24 mouse cellular contexts compared by ENCODE assay signal in the genomic region with DNA sequence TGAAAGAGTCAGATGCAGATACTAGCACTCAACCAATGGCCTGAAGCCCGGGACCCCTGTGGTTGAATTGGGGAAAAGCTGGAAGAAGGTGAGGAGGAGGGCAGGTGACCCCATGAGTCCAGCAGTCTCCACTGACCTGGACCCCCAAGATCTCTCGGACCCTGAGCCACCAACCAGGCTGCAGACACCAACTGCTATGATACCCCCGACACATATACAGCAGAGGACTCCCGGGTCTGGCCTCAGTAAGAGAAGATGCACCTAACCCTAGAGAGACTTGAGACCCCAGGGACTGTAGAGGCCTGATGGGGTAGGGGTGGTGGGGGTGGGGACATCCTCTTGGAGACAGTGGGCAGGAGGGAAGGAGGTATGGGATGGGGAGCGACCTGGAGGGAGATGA.
DNase-seq lines count a peak whose midpoint lies in the region; ATAC-seq and TF ChIP-seq lines count a peak whose summit lies in the region.
"Had no signal": no experiment of that assay in that cellular context is flagged by ENCODE, and none has a peak within 500 bp of the region (broad histone marks: within the 10 kb centered on the region; RNA-seq: fewer than 3 reads in every experiment).

No protein-coding gene starts in this region.

- H3K36me3 ChIP-seq in forebrain, embryonic 13.5 days (ENCODE audit: poor library complexity, severe bottlenecking), result no peaks in the 10 kb centered on the region
- no peaks in the 10 kb centered on the region for H3K36me3 ChIP-seq in forebrain, postnatal 0 days (ENCODE audit: insufficient read depth)
- H3K36me3 ChIP-seq in hindbrain, embryonic 11.5 days (ENCODE audit: control insufficient read depth, insufficient read depth, low read length), result no peaks in the 10 kb centered on the region
- no peaks in the 10 kb centered on the region for H3K36me3 ChIP-seq in hindbrain, embryonic 13.5 days
- H3K36me3 ChIP-seq in midbrain, embryonic 12.5 days, result no peaks in the 10 kb centered on the region
- no peaks in the 10 kb centered on the region for H3K36me3 ChIP-seq in midbrain, embryonic 11.5 days (ENCODE audit: control insufficient read depth, insufficient read depth, low read length)
- H3K36me3 ChIP-seq in stomach, embryonic 14.5 days (ENCODE audit: control insufficient read depth, insufficient read depth, low read length), result no peaks in the 10 kb centered on the region
- no peaks in the 10 kb centered on the region for H3K36me3 ChIP-seq in stomach, postnatal 0 days (ENCODE audit: control insufficient read depth, insufficient read depth, low read length)
- H3K36me3 ChIP-seq: embryonic facial prominence, embryonic 13.5 days; embryonic facial prominence, embryonic 15.5 days; forebrain, embryonic 10.5 days; forebrain, embryonic 12.5 days; forebrain, embryonic 15.5 days had no signal

- 0 out of 2 replicates have a peak, but pooled peaks have one; percentile 30 for ATAC-seq in forebrain, embryonic 13.5 days
- ATAC-seq in forebrain, postnatal 0 days, result no peak
- ATAC-seq in hindbrain, embryonic 11.5 days (ENCODE audit: low FRiP score), result peak; percentile 43; the same call in 1 of the 2 replicates
- ATAC-seq in hindbrain, embryonic 13.5 days (ENCODE audit: low FRiP score), result no peak
- ATAC-seq in midbrain, embryonic 12.5 days (ENCODE audit: low FRiP score, low read depth), result peak; percentile 54
- no peak for ATAC-seq in midbrain, embryonic 11.5 days (ENCODE audit: low FRiP score)
- peak; percentile 33; the same call in 1 of the 2 replicates for ATAC-seq in stomach, embryonic 14.5 days (ENCODE audit: insufficient number of reproducible peaks, insufficient read depth, low FRiP score, low read depth)
- ATAC-seq in stomach, postnatal 0 days (ENCODE audit: low FRiP score, low TSS enrichment), result no peak
- ATAC-seq: forebrain, embryonic 15.5 days had no signal

- H3K4me2 ChIP-seq in forebrain, embryonic 13.5 days, result no peak overlapping the region
- no peak overlapping the region for H3K4me2 ChIP-seq in forebrain, postnatal 0 days (ENCODE audit: low read depth)
- H3K4me2 ChIP-seq in hindbrain, embryonic 11.5 days (replicated peaks; ENCODE audit: low read depth, low read length), result no peak overlapping the region
- H3K4me2 ChIP-seq in hindbrain, embryonic 13.5 days, result no peak overlapping the region
- H3K4me2 ChIP-seq in midbrain, embryonic 12.5 days (replicated peaks), result no peak overlapping the region
- no peak overlapping the region for H3K4me2 ChIP-seq in midbrain, embryonic 11.5 days
- H3K4me2 ChIP-seq in stomach, embryonic 14.5 days (replicated peaks; ENCODE audit: low read depth, low read length), result no peak overlapping the region
- no peak overlapping the region for H3K4me2 ChIP-seq in stomach, postnatal 0 days (replicated peaks; ENCODE audit: low read depth)
- H3K4me2 ChIP-seq: embryonic facial prominence, embryonic 13.5 days; embryonic facial prominence, embryonic 15.5 days; forebrain, embryonic 12.5 days; forebrain, embryonic 15.5 days had no signal

- H3K9me3 ChIP-seq in forebrain, embryonic 13.5 days (replicated peaks), result no peaks in the 10 kb centered on the region
- H3K9me3 ChIP-seq in forebrain, postnatal 0 days (ENCODE audit: low read length), result no peaks in the 10 kb centered on the region
- H3K9me3 ChIP-seq in hindbrain, embryonic 11.5 days (ENCODE audit: control insufficient read depth, low read length), result no peaks in the 10 kb centered on the region
- no peaks in the 10 kb centered on the region for H3K9me3 ChIP-seq in hindbrain, embryonic 13.5 days
- H3K9me3 ChIP-seq in midbrain, embryonic 12.5 days, result no peaks in the 10 kb centered on the region
- H3K9me3 ChIP-seq in midbrain, embryonic 11.5 days (ENCODE audit: control insufficient read depth, low read length), result no peaks in the 10 kb centered on the region
- no peaks in the 10 kb centered on the region for H3K9me3 ChIP-seq in stomach, embryonic 14.5 days (ENCODE audit: control insufficient read depth, low read depth, low read length)
- H3K9me3 ChIP-seq in stomach, postnatal 0 days (ENCODE audit: control insufficient read depth, low read length), result no peaks in the 10 kb centered on the region
- H3K9me3 ChIP-seq: embryonic facial prominence, embryonic 13.5 days; embryonic facial prominence, embryonic 15.5 days; forebrain, embryonic 10.5 days; forebrain, embryonic 12.5 days; forebrain, embryonic 15.5 days had no signal

- TF ChIP-seq EP300 in stomach, postnatal 0 days (optimal IDR thresholded peaks at IDR 0.05), result no peak

- 92% methylated on average over 5 of the region's 5 CpGs for WGBS in forebrain, embryonic 13.5 days
- WGBS in forebrain, postnatal 0 days, result 97% methylated on average over 5 of the region's 5 CpGs
- 88% methylated on average over 5 of the region's 5 CpGs for whole genome bisulfite sequencing in hindbrain, embryonic 11.5 days
- WGBS in hindbrain, embryonic 13.5 days, result 94% methylated on average over 5 of the region's 5 CpGs
- 82% methylated on average over 5 of the region's 5 CpGs for WGBS in midbrain, embryonic 12.5 days
- WGBS in midbrain, embryonic 11.5 days, result 82% methylated on average over 5 of the region's 5 CpGs
- 81% methylated on average over 5 of the region's 5 CpGs for WGBS in stomach, embryonic 14.5 days
- WGBS in stomach, postnatal 0 days, result 87% methylated on average over 5 of the region's 5 CpGs

- DNase-seq in forebrain, postnatal 0 days, result no peak
- DNase-seq in hindbrain, embryonic 11.5 days (ENCODE audit: low spot score), result no peak
- no peak for DNase-seq in midbrain, embryonic 11.5 days (ENCODE audit: low spot score, missing footprints)
- DNase-seq in stomach, postnatal 0 days (ENCODE audit: low spot score), result no peak
- DNase-seq: adrenal gland, adult 2 months; adrenal gland, postnatal 10 days; adrenal gland, postnatal 25 days; cerebellum, adult 11 months; cerebellum, adult 18-20 months; cerebellum, adult 8-10 months; cerebellum, adult 9-11 months; cerebellum, postnatal 14 days; cerebellum, postnatal 36 days; embryo, embryonic 11 days had no signal

- no peak overlapping the region for H3K9ac ChIP-seq in forebrain, embryonic 13.5 days
- H3K9ac ChIP-seq in forebrain, postnatal 0 days, result no peak overlapping the region
- H3K9ac ChIP-seq in hindbrain, embryonic 11.5 days (ENCODE audit: low read depth, low read length), result no peak overlapping the region
- no peak overlapping the region for H3K9ac ChIP-seq in hindbrain, embryonic 13.5 days
- H3K9ac ChIP-seq in midbrain, embryonic 12.5 days (replicated peaks), result no peak overlapping the region
- no peak overlapping the region for H3K9ac ChIP-seq in midbrain, embryonic 11.5 days (ENCODE audit: low read length)
- no peak overlapping the region for H3K9ac ChIP-seq in stomach, embryonic 14.5 days (replicated peaks; ENCODE audit: low read depth, low read length)
- H3K9ac ChIP-seq in stomach, postnatal 0 days (ENCODE audit: low read length), result no peak overlapping the region
- H3K9ac ChIP-seq: embryonic facial prominence, embryonic 13.5 days; embryonic facial prominence, embryonic 15.5 days; forebrain, embryonic 12.5 days; forebrain, embryonic 15.5 days had no signal

- no peaks in the 10 kb centered on the region for H3K27me3 ChIP-seq in forebrain, embryonic 13.5 days
- no peaks in the 10 kb centered on the region for H3K27me3 ChIP-seq in forebrain, postnatal 0 days (ENCODE audit: insufficient read depth, low read length)
- no peaks in the 10 kb centered on the region for H3K27me3 ChIP-seq in hindbrain, embryonic 11.5 days (ENCODE audit: control insufficient read depth, insufficient read depth, low read length)
- H3K27me3 ChIP-seq in hindbrain, embryonic 13.5 days, result no peaks in the 10 kb centered on the region
- H3K27me3 ChIP-seq in midbrain, embryonic 12.5 days, result no peaks in the 10 kb centered on the region
- H3K27me3 ChIP-seq in midbrain, embryonic 11.5 days (ENCODE audit: control insufficient read depth, insufficient read depth, low read length), result no peaks in the 10 kb centered on the region
- H3K27me3 ChIP-seq in stomach, embryonic 14.5 days (ENCODE audit: control insufficient read depth, insufficient read depth, low read length), result no peaks in the 10 kb centered on the region
- H3K27me3 ChIP-seq in stomach, postnatal 0 days (ENCODE audit: control insufficient read depth, insufficient read depth, low read length), result no peaks in the 10 kb centered on the region
- H3K27me3 ChIP-seq: embryonic facial prominence, embryonic 13.5 days; embryonic facial prominence, embryonic 15.5 days; forebrain, embryonic 12.5 days; forebrain, embryonic 15.5 days had no signal

- no peak overlapping the region for H3K27ac ChIP-seq in forebrain, embryonic 13.5 days
- H3K27ac ChIP-seq in forebrain, postnatal 0 days (ENCODE audit: low read depth, low read length), result no peak overlapping the region
- no peak overlapping the region for H3K27ac ChIP-seq in hindbrain, embryonic 11.5 days (ENCODE audit: low read depth, low read length)
- H3K27ac ChIP-seq in hindbrain, embryonic 13.5 days, result no peak overlapping the region
- no peak overlapping the region for H3K27ac ChIP-seq in midbrain, embryonic 12.5 days (replicated peaks)
- no peak overlapping the region for H3K27ac ChIP-seq in midbrain, embryonic 11.5 days (ENCODE audit: low read depth, low read length)
- no peak overlapping the region for H3K27ac ChIP-seq in stomach, embryonic 14.5 days (ENCODE audit: low read length)
- no peak overlapping the region for H3K27ac ChIP-seq in stomach, postnatal 0 days (replicated peaks)
- H3K27ac ChIP-seq: embryonic facial prominence, embryonic 13.5 days; embryonic facial prominence, embryonic 15.5 days; forebrain, embryonic 10.5 days; forebrain, embryonic 12.5 days; forebrain, embryonic 15.5 days had no signal

- no peak for TF ChIP-seq CTCF in forebrain, postnatal 0 days (IDR thresholded peaks at IDR 0.05; ENCODE audit: low read depth)
- no peak for TF ChIP-seq CTCF in stomach, postnatal 0 days (IDR thresholded peaks at IDR 0.05; ENCODE audit: low read depth)

- no peaks in the 10 kb centered on the region for H3K4me1 ChIP-seq in forebrain, embryonic 13.5 days
- H3K4me1 ChIP-seq in forebrain, postnatal 0 days (ENCODE audit: insufficient read depth), result no peaks in the 10 kb centered on the region
- no peaks in the 10 kb centered on the region for H3K4me1 ChIP-seq in hindbrain, embryonic 11.5 days (replicated peaks; ENCODE audit: control insufficient read depth, insufficient read depth, low read length)
- H3K4me1 ChIP-seq in hindbrain, embryonic 13.5 days (replicated peaks), result no peaks in the 10 kb centered on the region
- no peaks in the 10 kb centered on the region for H3K4me1 ChIP-seq in midbrain, embryonic 12.5 days
- no peaks in the 10 kb centered on the region for H3K4me1 ChIP-seq in midbrain, embryonic 11.5 days (ENCODE audit: control insufficient read depth, insufficient read depth, low read length)
- H3K4me1 ChIP-seq in stomach, embryonic 14.5 days (ENCODE audit: control insufficient read depth, insufficient read depth, low read length), result no peaks in the 10 kb centered on the region
- H3K4me1 ChIP-seq in stomach, postnatal 0 days (replicated peaks; ENCODE audit: control insufficient read depth, insufficient read depth), result no peaks in the 10 kb centered on the region
- H3K4me1 ChIP-seq: embryonic facial prominence, embryonic 13.5 days; embryonic facial prominence, embryonic 15.5 days; forebrain, embryonic 10.5 days; forebrain, embryonic 12.5 days; forebrain, embryonic 15.5 days had no signal

- no peak overlapping the region for H3K4me3 ChIP-seq in forebrain, embryonic 13.5 days
- no peak overlapping the region for H3K4me3 ChIP-seq in forebrain, postnatal 0 days (ENCODE audit: low read depth, low read length)
- no peak overlapping the region for H3K4me3 ChIP-seq in hindbrain, embryonic 11.5 days (ENCODE audit: low read depth, low read length)
- H3K4me3 ChIP-seq in hindbrain, embryonic 13.5 days, result no peak overlapping the region
- H3K4me3 ChIP-seq in midbrain, embryonic 12.5 days, result no peak overlapping the region
- H3K4me3 ChIP-seq in midbrain, embryonic 11.5 days (ENCODE audit: low read depth, low read length), result no peak overlapping the region
- H3K4me3 ChIP-seq in stomach, embryonic 14.5 days (ENCODE audit: low read depth, low read length), result no peak overlapping the region
- H3K4me3 ChIP-seq in stomach, postnatal 0 days (ENCODE audit: low read depth, low read length), result no peak overlapping the region
- H3K4me3 ChIP-seq: embryonic facial prominence, embryonic 13.5 days; embryonic facial prominence, embryonic 15.5 days; erythroblast, embryonic 14.5 days; forebrain, embryonic 10.5 days; forebrain, embryonic 12.5 days; forebrain, embryonic 15.5 days had no signal

Comparison
In these comparisons a context has a peak if more than half of its experiments do, and no peak if none do; other contexts are left out.
1. ATAC-seq: peak in forebrain, embryonic 13.5 days (single experiment), hindbrain, embryonic 11.5 days (single experiment), midbrain, embryonic 12.5 days (single experiment) and stomach, embryonic 14.5 days (single experiment); none in forebrain, postnatal 0 days (single experiment), hindbrain, embryonic 13.5 days (single experiment), midbrain, embryonic 11.5 days (single experiment) and stomach, postnatal 0 days (single experiment).